Mouse (Mus musculus) layer of hippocampus, adult 11-12 months (tissue): ENCODE results near the gene Twnk.
"Not testable (repeated sequence)": the region's sequence is repeated elsewhere in the genome, so short reads cannot be mapped to it uniquely, and the experiment has no call there.

ENCODE experiments used
- DNase-seq: peaks from one replicate; pipeline ENCODE4 v3.0.0; 2022; ENCODE audit warnings: low spot score

Twnk gene

GRCm38 (mm10) chr19:45025937-45026568 is 20.6 kb downstream of the Twnk start:
- no peak for DNase-seq

- no peak for DNase-seq
These were observed 21.7 kb downstream of the Twnk start for GRCm38 (mm10) chr19:45026958-45027670.

GRCm38 (mm10) chr19:45027848-45028247 is 22.4 kb downstream of the Twnk start:
- peak; percentile 65 for DNase-seq

GRCm38 (mm10) chr19:45028746-45029145 is 23.3 kb downstream of the Twnk start:
- DNase-seq: no peak

- no peak for DNase-seq
These were observed 24.1 kb downstream of the Twnk start for GRCm38 (mm10) chr19:45029571-45029970.

- peak; percentile 76 for DNase-seq
These were observed 24.6 kb downstream of the Twnk start for GRCm38 (mm10) chr19:45030111-45030510.

GRCm38 (mm10) chr19:45030746-45031693 is 25.6 kb downstream of the Twnk start:
- peak; percentile 89 for DNase-seq

- DNase-seq: peak; percentile 86
These were observed 26.3 kb downstream of the Twnk start for GRCm38 (mm10) chr19:45031780-45032179.

- no peak for DNase-seq
These were observed 27.3 kb downstream of the Twnk start for GRCm38 (mm10) chr19:45032570-45033332.

GRCm38 (mm10) chr19:45036867-45037266 is 31.4 kb downstream of the Twnk start:
- no peak for DNase-seq

- DNase-seq: not testable (repeated sequence)
These were observed 32.7 kb downstream of the Twnk start for GRCm38 (mm10) chr19:45038198-45038597.

- DNase-seq: no peak
These were observed 34.8 kb downstream of the Twnk start for GRCm38 (mm10) chr19:45040214-45040613.

- DNase-seq: no peak
These were observed 39.0 kb downstream of the Twnk start for GRCm38 (mm10) chr19:45044389-45044927.

- DNase-seq: no peak
These were observed 39.8 kb downstream of the Twnk start for GRCm38 (mm10) chr19:45045236-45045635.

GRCm38 (mm10) chr19:45045651-45046050 is 40.2 kb downstream of the Twnk start, which contains the start of gene Pdzd7:
TSS of gene Pdzd7 (minus strand) at chr19:45045717.
- DNase-seq: no peak

- DNase-seq: peak; percentile 88
These were observed 41.3 kb downstream of the Twnk start for GRCm38 (mm10) chr19:45046523-45047321.

GRCm38 (mm10) chr19:45047417-45047934 is 42.0 kb downstream of the Twnk start, which contains the start of gene Sfxn3:
TSS of gene Sfxn3 (plus strand) at chr19:45047503.
- peak; percentile 93 for DNase-seq

GRCm38 (mm10) chr19:45047935-45048643 is 42.6 kb downstream of the Twnk start:
- DNase-seq: peak; percentile 82

GRCm38 (mm10) chr19:45048644-45049365 is 43.3 kb downstream of the Twnk start:
- DNase-seq: no peak
